In genomic region chr8:124810689-124811394, GRCm38 (mm10) we compare ENCODE assay signal across 11 mouse cellular contexts. TPM values are rescaled to one million over a fixed set of nuclear protein-coding genes. Genes with fewer than 3 reads are reported as not detected.
DNase-seq lines count a peak whose midpoint lies in the region; ATAC-seq and TF ChIP-seq lines count a peak whose summit lies in the region.
"Had no signal": no experiment of that assay in that cellular context is flagged by ENCODE, and none has a peak within 500 bp of the region (broad histone marks: within the 10 kb centered on the region; RNA-seq: fewer than 3 reads in every experiment).

No protein-coding gene starts in this region.

- no peak overlapping the region for H3K4me2 ChIP-seq in midbrain, embryonic 11.5 days
- no peak overlapping the region for H3K4me2 ChIP-seq in hindbrain, postnatal 0 days (ENCODE audit: low read depth, low read length)
- no peak overlapping the region for H3K4me2 ChIP-seq in stomach, postnatal 0 days (replicated peaks; ENCODE audit: low read depth)
- H3K4me2 ChIP-seq: heart, embryonic 12.5 days; liver, embryonic 13.5 days had no signal

- no peak overlapping the region for H3K9ac ChIP-seq in midbrain, embryonic 11.5 days (ENCODE audit: low read length)
- no peak overlapping the region for H3K9ac ChIP-seq in hindbrain, postnatal 0 days (replicated peaks; ENCODE audit: low read length)
- no peak overlapping the region for H3K9ac ChIP-seq in stomach, postnatal 0 days (ENCODE audit: low read length)
- H3K9ac ChIP-seq: heart, embryonic 12.5 days; liver, embryonic 13.5 days had no signal

- H3K36me3 ChIP-seq in midbrain, embryonic 11.5 days (ENCODE audit: control insufficient read depth, insufficient read depth, low read length), result no peaks in the 10 kb centered on the region
- no peaks in the 10 kb centered on the region for H3K36me3 ChIP-seq in midbrain, embryonic 10.5 days
- no peaks in the 10 kb centered on the region; the same call in 1 of the 2 replicates for H3K36me3 ChIP-seq in hindbrain, postnatal 0 days (ENCODE audit: insufficient read depth, low read length)
- H3K36me3 ChIP-seq in stomach, postnatal 0 days (ENCODE audit: control insufficient read depth, insufficient read depth, low read length), result no peaks in the 10 kb centered on the region
- H3K36me3 ChIP-seq: G1E; heart, embryonic 12.5 days; liver, embryonic 13.5 days had no signal

- no peak overlapping the region for H3K27ac ChIP-seq in midbrain, embryonic 11.5 days (ENCODE audit: low read depth, low read length)
- H3K27ac ChIP-seq in midbrain, embryonic 10.5 days (replicated peaks), result no peak overlapping the region
- H3K27ac ChIP-seq in hindbrain, postnatal 0 days, result no peak overlapping the region
- no peak overlapping the region for H3K27ac ChIP-seq in stomach, postnatal 0 days (replicated peaks)
- H3K27ac ChIP-seq: liver, embryonic 13.5 days had no signal

- H3K4me3 ChIP-seq in midbrain, embryonic 11.5 days (ENCODE audit: low read depth, low read length), result no peak overlapping the region
- no peak overlapping the region for H3K4me3 ChIP-seq in midbrain, embryonic 10.5 days
- H3K4me3 ChIP-seq in hindbrain, postnatal 0 days (ENCODE audit: low read length), result no peak overlapping the region
- H3K4me3 ChIP-seq in stomach, postnatal 0 days (ENCODE audit: low read depth, low read length), result no peak overlapping the region
- H3K4me3 ChIP-seq: heart, embryonic 12.5 days; liver, embryonic 13.5 days had no signal

- H3K9me3 ChIP-seq in midbrain, embryonic 11.5 days (ENCODE audit: control insufficient read depth, low read length), result no peaks in the 10 kb centered on the region
- H3K9me3 ChIP-seq in midbrain, embryonic 10.5 days (replicated peaks), result peaks cover 3% of the 10 kb centered on the region; the same call in 1 of the 2 replicates
- H3K9me3 ChIP-seq in hindbrain, postnatal 0 days (ENCODE audit: low read length), result no peaks in the 10 kb centered on the region
- no peaks in the 10 kb centered on the region for H3K9me3 ChIP-seq in stomach, postnatal 0 days (ENCODE audit: control insufficient read depth, low read length)
- H3K9me3 ChIP-seq: heart, embryonic 12.5 days; liver, embryonic 13.5 days had no signal

- DNase-seq in cerebellum, postnatal 14 days, result peak; percentile 66 to 72
- no peak for DNase-seq in cerebellum, adult 8-10 months
- peak; percentile 89 for DNase-seq in midbrain, embryonic 11.5 days (ENCODE audit: low spot score, missing footprints)
- DNase-seq in midbrain, embryonic 10.5 days (ENCODE audit: low spot score), result no peak
- peak; percentile 39 for DNase-seq in hindbrain, postnatal 0 days (ENCODE audit: low spot score)
- peak; percentile 38 for DNase-seq in stomach, postnatal 0 days (ENCODE audit: low spot score)
- no peak for DNase-seq in left cerebral cortex, adult 8-10 months (ENCODE audit: low spot score in 2 of 2)
- no peak for DNase-seq in adipocyte (ENCODE audit: low spot score)
- DNase-seq: liver, embryonic 13.5 days had no signal

- no peaks in the 10 kb centered on the region for H3K27me3 ChIP-seq in midbrain, embryonic 11.5 days (ENCODE audit: control insufficient read depth, insufficient read depth, low read length)
- no peaks in the 10 kb centered on the region for H3K27me3 ChIP-seq in midbrain, embryonic 10.5 days (ENCODE audit: low read depth, poor library complexity, severe bottlenecking)
- no peaks in the 10 kb centered on the region for H3K27me3 ChIP-seq in hindbrain, postnatal 0 days (ENCODE audit: insufficient read depth, low read length)
- no peaks in the 10 kb centered on the region for H3K27me3 ChIP-seq in stomach, postnatal 0 days (ENCODE audit: control insufficient read depth, insufficient read depth, low read length)
- H3K27me3 ChIP-seq: heart, embryonic 12.5 days; liver, embryonic 13.5 days had no signal

- H3K4me1 ChIP-seq in midbrain, embryonic 11.5 days (ENCODE audit: control insufficient read depth, insufficient read depth, low read length), result peaks cover 3% of the 10 kb centered on the region; the same call in 1 of the 2 replicates
- peaks cover 16% of the 10 kb centered on the region for H3K4me1 ChIP-seq in midbrain, embryonic 10.5 days
- H3K4me1 ChIP-seq in hindbrain, postnatal 0 days (ENCODE audit: insufficient read depth, low read length), result 0 out of 2 replicates have a peak, but pooled peaks cover 2% of the 10 kb centered on the region
- no peaks in the 10 kb centered on the region for H3K4me1 ChIP-seq in stomach, postnatal 0 days (replicated peaks; ENCODE audit: control insufficient read depth, insufficient read depth)
- H3K4me1 ChIP-seq: heart, embryonic 12.5 days; liver, embryonic 13.5 days had no signal

- peak; percentile 46; the same call in 1 of the 2 replicates for ATAC-seq in midbrain, embryonic 11.5 days (ENCODE audit: low FRiP score)
- peak; percentile 38 for ATAC-seq in hindbrain, postnatal 0 days
- ATAC-seq in stomach, postnatal 0 days (ENCODE audit: low FRiP score, low TSS enrichment), result no peak

- TF ChIP-seq CTCF in hindbrain, postnatal 0 days (IDR thresholded peaks at IDR 0.05; ENCODE audit: low read depth), result no peak
- no peak for TF ChIP-seq CTCF in stomach, postnatal 0 days (IDR thresholded peaks at IDR 0.05; ENCODE audit: low read depth)

- no peak for TF ChIP-seq EP300 in stomach, postnatal 0 days (optimal IDR thresholded peaks at IDR 0.05)

- 45% methylated on average over 9 of the region's 9 CpGs for WGBS in midbrain, embryonic 11.5 days
- WGBS in midbrain, embryonic 10.5 days, result 50% methylated on average over 9 of the region's 9 CpGs
- 21% methylated on average over 9 of the region's 9 CpGs for WGBS in hindbrain, postnatal 0 days
- 40% methylated on average over 9 of the region's 9 CpGs for WGBS in stomach, postnatal 0 days

RNA-seq across cellular contexts. Expression of gene Trim67, which starts 17.9 kb away (rescaled TPM):
- polyA plus RNA-seq in midbrain, embryonic 11.5 days (2014; fragmentation: Nextera tagmentation; extraction: Ambion mirVana), result 2.9 and 3.3 TPM in 2 replicates
- 0.46 and 1.4 TPM in 2 replicates for polyA plus RNA-seq in midbrain, embryonic 10.5 days (2016; fragmentation: Nextera tagmentation; extraction: Ambion mirVana)
- 75.3 and 83.9 TPM in 2 replicates for total RNA-seq in hindbrain, postnatal 0 days (2014; rRNA removed)
- 19.2 and 19.5 TPM in 2 replicates for polyA plus RNA-seq in hindbrain, postnatal 0 days (2015; fragmentation: Nextera tagmentation; extraction: Ambion mirVana)
- polyA plus RNA-seq in stomach, postnatal 0 days (2015; fragmentation: Nextera tagmentation; extraction: Ambion mirVana), result 0.23 and 0.33 TPM in 2 replicates
- 1 to 10 TPM; 2.2 to 2.3 (median 2.2) TPM for total RNA-seq in left cerebral cortex, adult 8-10 months (2022)
- polyA plus RNA-seq: G1E had no signal

RNA-seq across cellular contexts. Expression of gene Gnpat, which starts 52.0 kb away (rescaled TPM):
- polyA plus RNA-seq in midbrain, embryonic 11.5 days (2014; fragmentation: Nextera tagmentation; extraction: Ambion mirVana), result 136 and 138 TPM in 2 replicates
- polyA plus RNA-seq in midbrain, embryonic 10.5 days (2016; fragmentation: Nextera tagmentation; extraction: Ambion mirVana), result 149 and 156 TPM in 2 replicates
- 40.0 and 47.2 TPM in 2 replicates for total RNA-seq in hindbrain, postnatal 0 days (2014; rRNA removed)
- polyA plus RNA-seq in hindbrain, postnatal 0 days (2015; fragmentation: Nextera tagmentation; extraction: Ambion mirVana), result 53.5 and 55.8 TPM in 2 replicates
- polyA plus RNA-seq in stomach, postnatal 0 days (2015; fragmentation: Nextera tagmentation; extraction: Ambion mirVana), result 41.1 and 41.4 TPM in 2 replicates
- total RNA-seq in left cerebral cortex, adult 8-10 months (2022), result 10 to 100 TPM; 55.0 to 63.7 (median 58.4) TPM

RNA-seq across cellular contexts. Expression of gene 2810004N23Rik, which starts 52.1 kb away (rescaled TPM):
- 40.6 and 41.7 TPM in 2 replicates for polyA plus RNA-seq in midbrain, embryonic 11.5 days (2014; fragmentation: Nextera tagmentation; extraction: Ambion mirVana)
- polyA plus RNA-seq in midbrain, embryonic 10.5 days (2016; fragmentation: Nextera tagmentation; extraction: Ambion mirVana), result 61.7 and 72.1 TPM in 2 replicates
- total RNA-seq in hindbrain, postnatal 0 days (2014; rRNA removed), result 22.8 and 26.6 TPM in 2 replicates
- 21.4 and 21.8 TPM in 2 replicates for polyA plus RNA-seq in hindbrain, postnatal 0 days (2015; fragmentation: Nextera tagmentation; extraction: Ambion mirVana)
- 20.2 and 21.3 TPM in 2 replicates for polyA plus RNA-seq in stomach, postnatal 0 days (2015; fragmentation: Nextera tagmentation; extraction: Ambion mirVana)
- total RNA-seq in left cerebral cortex, adult 8-10 months (2022), result 10 to 100 TPM; 17.7 to 20.5 (median 19.6) TPM

RNA-seq across cellular contexts. Expression of gene Fam89a, which starts 59.2 kb away (rescaled TPM):
- 2.1 and 2.2 TPM in 2 replicates for polyA plus RNA-seq in midbrain, embryonic 11.5 days (2014; fragmentation: Nextera tagmentation; extraction: Ambion mirVana)
- 1.7 and 2.0 TPM in 2 replicates for polyA plus RNA-seq in midbrain, embryonic 10.5 days (2016; fragmentation: Nextera tagmentation; extraction: Ambion mirVana)
- 0.25 TPM in 1 of 2 replicates, not detected in the other for total RNA-seq in hindbrain, postnatal 0 days (2014; rRNA removed)
- polyA plus RNA-seq in hindbrain, postnatal 0 days (2015; fragmentation: Nextera tagmentation; extraction: Ambion mirVana), result 0.45 and 0.87 TPM in 2 replicates
- polyA plus RNA-seq in stomach, postnatal 0 days (2015; fragmentation: Nextera tagmentation; extraction: Ambion mirVana), result 12.5 and 13.0 TPM in 2 replicates
- 1 to 10 TPM in 2 of 4 experiments, under 1 TPM in 2; 0.28 to 1.6 (median 0.83) TPM for total RNA-seq in left cerebral cortex, adult 8-10 months (2022)
- total RNA-seq: G1E had no signal
- polyA plus RNA-seq: G1E had no signal

Comparison
In these comparisons a context has a peak if more than half of its experiments do, and no peak if none do; other contexts are left out.
1. DNase-seq: peak in cerebellum, postnatal 14 days (2 of 2), midbrain, embryonic 11.5 days (single experiment), hindbrain, postnatal 0 days (single experiment) and stomach, postnatal 0 days (single experiment); none in cerebellum, adult 8-10 months (single experiment), midbrain, embryonic 10.5 days (single experiment), left cerebral cortex, adult 8-10 months (0 of 2) and adipocyte (single experiment).